Mouse (Mus musculus) kidney, adult 11 months (tissue): ENCODE measurements around the gene Lemd1.

Experiments used
- DNase-seq: peaks from one replicate; pipeline ENCODE4 v3.0.0; 2022

The Lemd1 gene

GRCm38 (mm10) chr1:132165859-132166258, 25.4 kb upstream of the Lemd1 start:
- no peak for DNase-seq

- DNase-seq: no peak
Measured at GRCm38 (mm10) chr1:132168115-132168767, 23.0 kb upstream of the Lemd1 start.

- no peak for DNase-seq
Measured at GRCm38 (mm10) chr1:132170698-132171097, 20.5 kb upstream of the Lemd1 start.

GRCm38 (mm10) chr1:132171619-132172018, 19.6 kb upstream of the Lemd1 start:
- no peak for DNase-seq

- no peak for DNase-seq
Measured at GRCm38 (mm10) chr1:132186303-132186702, 4.9 kb upstream of the Lemd1 start.

GRCm38 (mm10) chr1:132188442-132189066, 2.7 kb upstream of the Lemd1 start:
- no peak for DNase-seq

- no peak for DNase-seq
Measured at GRCm38 (mm10) chr1:132189231-132189630, 2.0 kb upstream of the Lemd1 start.

GRCm38 (mm10) chr1:132190040-132190513, 1.2 kb upstream of the Lemd1 start:
- peak; percentile 16 for DNase-seq

GRCm38 (mm10) chr1:132190621-132191092, 574 bp upstream of the Lemd1 start:
- no peak for DNase-seq

GRCm38 (mm10) chr1:132191786-132192680, 802 bp downstream of the Lemd1 start:
- no peak for DNase-seq

- no peak for DNase-seq
Measured at GRCm38 (mm10) chr1:132193806-132194205, 2.6 kb downstream of the Lemd1 start.

- DNase-seq: no peak
Measured at GRCm38 (mm10) chr1:132194624-132195023, 3.4 kb downstream of the Lemd1 start.

- DNase-seq: no peak
Measured at GRCm38 (mm10) chr1:132195100-132195499, 3.9 kb downstream of the Lemd1 start.

- DNase-seq: no peak
Measured at GRCm38 (mm10) chr1:132195681-132196080, 4.5 kb downstream of the Lemd1 start.

- no peak for DNase-seq
Measured at GRCm38 (mm10) chr1:132196337-132196736, 5.1 kb downstream of the Lemd1 start.

- DNase-seq: no peak
Measured at GRCm38 (mm10) chr1:132197666-132198065, 6.4 kb downstream of the Lemd1 start.

GRCm38 (mm10) chr1:132198401-132199071, 7.3 kb downstream of the Lemd1 start:
- no peak for DNase-seq

GRCm38 (mm10) chr1:132199244-132199643, 8.0 kb downstream of the Lemd1 start:
- no peak for DNase-seq

- no peak for DNase-seq
Measured at GRCm38 (mm10) chr1:132199934-132200333, 8.7 kb downstream of the Lemd1 start.

GRCm38 (mm10) chr1:132200562-132201510, 9.6 kb downstream of the Lemd1 start:
- DNase-seq: no peak

- no peak for DNase-seq
Measured at GRCm38 (mm10) chr1:132201511-132201860, 10.3 kb downstream of the Lemd1 start.

GRCm38 (mm10) chr1:132201936-132202335, 10.7 kb downstream of the Lemd1 start:
- no peak for DNase-seq
